Mouse (Mus musculus): ENCODE measurements around the gene Hip1. TPM values are rescaled to one million over a fixed set of nuclear protein-coding genes. Genes with fewer than 3 reads are reported as not detected.

Hip1 gene
- total and polyA plus RNA-seq, 2 experiments from 2014 or later, result 9.8 to 41.0 TPM

GRCm38 (mm10) chr5:135544032-135544558, 825 bp downstream of the Hip1 start:
- DNase-seq (ENCODE audit: low spot score) (no peak), ATAC-seq (ENCODE audit: insufficient read depth, low read depth) (no peak)
- H3K4me2 ChIP-seq (ENCODE audit: low read depth, low read length), result peak overlapping the region; percentile 90
- 4% methylated on average over 15 of the region's 15 CpGs for WGBS
- H3K36me3 ChIP-seq (replicated peaks; ENCODE audit: control insufficient read depth, insufficient read depth, low read length), result no peaks in the 10 kb centered on the region
- H3K9ac ChIP-seq (replicated peaks; ENCODE audit: low read depth, low read length), result peak overlapping the region; percentile 59
- H3K27me3 ChIP-seq (ENCODE audit: control insufficient read depth, insufficient read depth, low read length), result no peaks in the 10 kb centered on the region
- peak overlapping the region; percentile 69 for H3K4me3 ChIP-seq (ENCODE audit: low read depth, low read length)
- peak overlapping the region; percentile 9 for H3K27ac ChIP-seq (ENCODE audit: low read depth)
- peaks cover 4% of the 10 kb centered on the region for H3K4me1 ChIP-seq (ENCODE audit: control insufficient read depth, insufficient read depth)
- no peak for TF ChIP-seq EP300 (IDR thresholded peaks at IDR 0.05; ENCODE audit: low read depth)
- TF ChIP-seq CTCF (IDR thresholded peaks at IDR 0.05; ENCODE audit: low read depth), result no peak
- no peaks in the 10 kb centered on the region for H3K9me3 ChIP-seq (replicated peaks; ENCODE audit: control insufficient read depth, low read length)

- Histone ChIP-seq H3K4me3 (ENCODE audit: low read depth, low read length) (no peak overlapping the region), H3K4me1 (ENCODE audit: control insufficient read depth, insufficient read depth) (0 out of 2 replicates have a peak, but pooled peaks cover 6% of the 10 kb centered on the region), H3K9ac (replicated peaks; ENCODE audit: low read depth, low read length) (no peak overlapping the region), H3K27ac (ENCODE audit: low read depth) (no peak overlapping the region), H3K4me2 (ENCODE audit: low read depth, low read length) (no peak overlapping the region), H3K27me3 (ENCODE audit: control insufficient read depth, insufficient read depth, low read length) (no peaks in the 10 kb centered on the region), H3K36me3 (replicated peaks; ENCODE audit: control insufficient read depth, insufficient read depth, low read length) (0 out of 2 replicates have a peak, but pooled peaks cover 3% of the 10 kb centered on the region), H3K9me3 (replicated peaks; ENCODE audit: control insufficient read depth, low read length) (no peaks in the 10 kb centered on the region)
- ATAC-seq (ENCODE audit: insufficient read depth, low read depth), result no peak
- 83% methylated on average over 10 of the region's 10 CpGs for WGBS
- TF ChIP-seq EP300 (IDR thresholded peaks at IDR 0.05; ENCODE audit: low read depth) (no peak), CTCF (IDR thresholded peaks at IDR 0.05; ENCODE audit: low read depth) (no peak)
- DNase-seq (ENCODE audit: low spot score), result no peak
These were observed 7.1 kb downstream of the Hip1 start for GRCm38 (mm10) chr5:135537794-135538214.

GRCm38 (mm10) chr5:135537326-135537725, 7.6 kb downstream of the Hip1 start:
- no peak overlapping the region for H3K4me2 ChIP-seq (ENCODE audit: low read depth, low read length)

GRCm38 (mm10) chr5:135535867-135536266, 9.1 kb downstream of the Hip1 start:
- Histone ChIP-seq H3K27me3 (ENCODE audit: control insufficient read depth, insufficient read depth, low read length) (no peaks in the 10 kb centered on the region), H3K4me1 (ENCODE audit: control insufficient read depth, insufficient read depth) (0 out of 2 replicates have a peak, but pooled peaks cover 11% of the 10 kb centered on the region), H3K9me3 (replicated peaks; ENCODE audit: control insufficient read depth, low read length) (no peaks in the 10 kb centered on the region), H3K9ac (replicated peaks; ENCODE audit: low read depth, low read length) (no peak overlapping the region), H3K36me3 (replicated peaks; ENCODE audit: control insufficient read depth, insufficient read depth, low read length) (0 out of 2 replicates have a peak, but pooled peaks cover 3% of the 10 kb centered on the region), H3K4me2 (ENCODE audit: low read depth, low read length) (no peak overlapping the region), H3K4me3 (ENCODE audit: low read depth, low read length) (no peak overlapping the region), H3K27ac (ENCODE audit: low read depth) (no peak overlapping the region)
- no peak for ATAC-seq (ENCODE audit: insufficient read depth, low read depth)
- TF ChIP-seq EP300 (IDR thresholded peaks at IDR 0.05; ENCODE audit: low read depth) (no peak), CTCF (IDR thresholded peaks at IDR 0.05; ENCODE audit: low read depth) (no peak)
- DNase-seq (ENCODE audit: low spot score), result no peak

More at GRCm38 (mm10) chr5:135537326-135537725, 7.6 kb downstream of the Hip1 start:
- Histone ChIP-seq H3K27me3 (ENCODE audit: control insufficient read depth, insufficient read depth, low read length) (no peaks in the 10 kb centered on the region), H3K9ac (replicated peaks; ENCODE audit: low read depth, low read length) (no peak overlapping the region), H3K4me3 (ENCODE audit: low read depth, low read length) (no peak overlapping the region), H3K36me3 (replicated peaks; ENCODE audit: control insufficient read depth, insufficient read depth, low read length) (0 out of 2 replicates have a peak, but pooled peaks cover 3% of the 10 kb centered on the region), H3K4me1 (ENCODE audit: control insufficient read depth, insufficient read depth) (0 out of 2 replicates have a peak, but pooled peaks cover 6% of the 10 kb centered on the region), H3K27ac (ENCODE audit: low read depth) (peak overlapping the region; percentile 8; the same call in 1 of the 2 replicates), H3K9me3 (replicated peaks; ENCODE audit: control insufficient read depth, low read length) (no peaks in the 10 kb centered on the region)
- 57% methylated on average over 4 of the region's 4 CpGs for whole genome bisulfite sequencing
- TF ChIP-seq CTCF (IDR thresholded peaks at IDR 0.05; ENCODE audit: low read depth) (no peak), EP300 (IDR thresholded peaks at IDR 0.05; ENCODE audit: low read depth) (no peak)
- ATAC-seq (ENCODE audit: insufficient read depth, low read depth), result peak; percentile 68
- peak; percentile 9 for DNase-seq (ENCODE audit: low spot score)

GRCm38 (mm10) chr5:135533431-135533830, 11.5 kb downstream of the Hip1 start:
- H3K36me3 ChIP-seq (replicated peaks; ENCODE audit: control insufficient read depth, insufficient read depth, low read length), result 0 out of 2 replicates have a peak, but pooled peaks cover 3% of the 10 kb centered on the region
- no peak overlapping the region for H3K9ac ChIP-seq (replicated peaks; ENCODE audit: low read depth, low read length)
- peaks cover 17% of the 10 kb centered on the region; the same call in 1 of the 2 replicates for H3K4me1 ChIP-seq (ENCODE audit: control insufficient read depth, insufficient read depth)
- ATAC-seq (ENCODE audit: insufficient read depth, low read depth) (peak; percentile 66), DNase-seq (ENCODE audit: low spot score) (peak; percentile 61)
- no peak for TF ChIP-seq CTCF (IDR thresholded peaks at IDR 0.05; ENCODE audit: low read depth)
- no peak for TF ChIP-seq EP300 (IDR thresholded peaks at IDR 0.05; ENCODE audit: low read depth)
- H3K4me3 ChIP-seq (ENCODE audit: low read depth, low read length), result no peak overlapping the region
- H3K27me3 ChIP-seq (ENCODE audit: control insufficient read depth, insufficient read depth, low read length), result no peaks in the 10 kb centered on the region
- 0 out of 2 replicates have a peak overlapping the region, but pooled peaks have one; percentile 16 for H3K4me2 ChIP-seq (ENCODE audit: low read depth, low read length)
- H3K9me3 ChIP-seq (replicated peaks; ENCODE audit: control insufficient read depth, low read length), result no peaks in the 10 kb centered on the region
- 42% methylated on average over 10 of the region's 10 CpGs for whole genome bisulfite sequencing
- peak overlapping the region; percentile 72 for H3K27ac ChIP-seq (ENCODE audit: low read depth)

All from heart, postnatal 0 days (tissue).